Mouse (Mus musculus): ENCODE results near the gene Btbd11.

Btbd11 gene

DNA sequence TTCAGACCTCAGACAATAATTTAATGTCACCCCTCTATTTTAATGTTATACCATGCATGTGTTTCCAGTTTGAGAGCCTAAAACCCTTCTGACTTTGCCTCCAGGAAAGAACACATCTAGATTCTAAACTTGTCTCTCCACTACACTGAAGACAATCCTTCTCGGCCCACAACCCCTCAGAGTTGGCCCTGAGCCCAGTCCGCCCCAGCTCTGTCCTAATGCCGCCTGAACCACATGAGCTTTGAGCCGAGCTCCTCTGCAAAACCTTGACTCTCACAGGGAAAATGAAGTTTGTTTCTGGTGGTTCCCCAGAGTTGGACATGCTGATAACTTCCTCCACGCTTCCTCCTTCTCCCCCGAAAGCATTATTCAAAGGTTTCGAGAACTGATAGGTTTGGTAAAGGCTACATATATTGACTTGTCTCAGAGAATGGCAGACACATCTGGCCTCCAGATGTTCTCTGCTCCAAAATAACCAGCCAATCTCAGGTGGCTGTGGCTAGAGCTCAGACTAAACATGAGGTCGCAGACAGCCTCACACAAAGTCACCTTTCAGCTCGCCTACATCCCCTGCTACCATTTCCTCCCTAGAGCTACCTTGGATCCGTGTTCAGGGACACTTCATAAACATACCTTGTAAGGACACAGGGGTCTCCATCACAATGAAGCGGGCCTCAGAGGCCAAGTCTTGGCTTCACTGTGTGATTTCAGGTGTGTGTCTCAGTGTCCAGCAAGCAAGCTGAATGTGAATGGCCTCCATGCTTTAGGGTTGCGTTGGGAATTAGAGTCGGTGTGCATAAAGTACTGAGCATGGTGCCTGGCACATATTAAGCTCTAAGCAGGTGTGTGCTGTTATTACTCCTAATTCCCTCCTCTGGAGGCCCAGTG is 130.9 kb downstream of the Btbd11 start:
- DNase-seq (ENCODE audit: inconsistent age in 2 of 2, low spot score in 1 of 2), result no peak

DNA sequence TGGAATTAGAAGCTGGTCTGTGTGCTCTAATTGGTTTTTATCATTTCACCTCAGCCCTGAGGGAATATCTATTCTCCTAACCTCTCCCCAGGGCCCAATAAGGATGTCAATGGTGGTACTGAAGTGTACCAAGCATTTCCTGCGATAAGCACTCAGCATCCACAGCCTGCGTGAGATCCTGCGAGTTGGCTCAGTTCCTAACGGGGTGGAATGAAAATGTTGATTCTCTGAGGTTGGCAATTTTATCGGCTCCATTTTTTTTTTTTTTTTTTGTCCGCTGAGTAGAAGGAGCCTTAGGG is 131.4 kb downstream of the Btbd11 start:
- DNase-seq (ENCODE audit: inconsistent age in 2 of 2, low spot score in 1 of 2), result no peak

DNA sequence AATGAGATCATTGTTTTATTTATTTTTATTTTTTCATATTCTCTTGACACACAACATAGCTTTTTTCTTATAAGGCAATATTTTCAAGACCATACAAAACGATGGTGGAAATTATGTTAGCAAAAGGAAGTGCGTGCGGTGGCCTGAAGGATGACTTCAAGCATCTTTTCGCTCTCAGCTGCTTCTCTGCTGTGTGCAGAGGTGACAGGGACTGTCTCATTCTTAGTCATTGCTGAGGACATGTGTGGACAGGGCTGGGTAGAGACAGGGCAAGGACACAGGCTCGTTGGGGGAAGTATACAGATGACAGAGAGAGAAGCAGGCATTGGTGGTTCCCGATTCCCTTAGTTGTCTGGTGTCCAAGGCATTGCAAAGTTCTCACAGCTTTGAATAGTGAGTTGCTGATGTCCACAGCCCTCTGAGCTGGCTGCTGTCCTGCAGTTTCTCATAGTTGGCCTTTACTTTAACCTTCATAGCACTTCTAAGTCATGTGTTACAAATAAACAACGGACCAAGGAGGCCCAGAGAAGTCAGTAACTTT is 135.7 kb downstream of the Btbd11 start:
- DNase-seq (ENCODE audit: inconsistent age in 2 of 2, low spot score in 1 of 2), result peak; percentile 56 to 76

DNA sequence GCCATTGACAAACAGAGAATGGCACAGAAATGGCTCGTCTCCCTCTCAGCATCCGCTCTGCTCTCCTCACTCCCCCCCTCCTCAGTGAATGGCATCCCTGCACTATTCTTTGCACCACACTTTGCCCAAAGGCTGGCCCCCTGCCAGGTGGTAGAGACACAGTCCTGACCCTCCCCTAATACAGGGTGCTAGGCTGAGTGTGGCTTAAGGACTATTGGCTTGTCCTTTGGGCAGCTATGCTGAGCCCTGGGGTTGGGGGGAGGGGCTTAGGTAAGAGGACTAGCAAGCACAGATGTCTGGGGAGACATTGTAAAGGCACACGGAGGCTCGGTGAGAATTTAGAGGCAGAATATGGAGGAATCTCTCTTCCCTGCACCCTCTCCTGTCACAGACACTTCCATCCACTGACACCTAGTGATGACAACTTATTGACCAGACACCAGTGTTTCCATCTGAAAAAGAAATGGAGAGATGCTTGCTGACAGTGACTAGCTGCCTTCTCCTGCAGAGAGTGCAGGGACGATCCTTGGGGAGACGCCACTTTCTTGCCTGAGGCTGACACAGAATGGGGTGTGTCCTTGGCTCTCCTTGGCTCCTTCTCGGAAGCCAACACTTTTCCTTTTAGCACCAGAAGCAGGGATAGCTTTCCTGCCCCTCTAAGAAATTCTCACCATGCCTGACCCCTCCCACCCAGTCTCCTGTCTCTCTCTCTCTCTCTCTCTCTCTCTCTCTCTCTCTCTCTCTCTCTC is 138.8 kb downstream of the Btbd11 start:
- DNase-seq (ENCODE audit: inconsistent age in 2 of 2, low spot score in 1 of 2), result no peak

DNA sequence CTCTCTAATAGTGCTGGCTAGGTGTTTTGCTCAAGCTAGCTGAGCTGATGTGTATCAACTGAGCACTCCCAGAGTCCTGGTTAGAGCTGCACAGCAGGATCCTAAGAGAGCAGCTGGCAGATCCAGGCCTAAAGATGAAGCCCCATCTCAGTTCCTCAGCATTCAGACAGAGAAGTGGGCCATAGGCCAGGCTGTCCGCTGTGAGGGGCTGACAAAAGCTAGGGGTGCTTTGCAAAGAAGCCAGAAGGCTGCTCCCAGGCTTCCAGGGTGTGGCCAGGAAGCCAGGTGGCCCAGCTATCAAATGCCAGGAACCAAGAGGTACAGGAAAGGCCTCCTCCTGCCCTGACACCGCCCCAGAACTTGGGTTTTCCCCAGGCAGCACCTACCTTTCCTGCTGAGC is 140.0 kb downstream of the Btbd11 start:
- no peak for DNase-seq (ENCODE audit: inconsistent age in 2 of 2, low spot score in 1 of 2)

DNA sequence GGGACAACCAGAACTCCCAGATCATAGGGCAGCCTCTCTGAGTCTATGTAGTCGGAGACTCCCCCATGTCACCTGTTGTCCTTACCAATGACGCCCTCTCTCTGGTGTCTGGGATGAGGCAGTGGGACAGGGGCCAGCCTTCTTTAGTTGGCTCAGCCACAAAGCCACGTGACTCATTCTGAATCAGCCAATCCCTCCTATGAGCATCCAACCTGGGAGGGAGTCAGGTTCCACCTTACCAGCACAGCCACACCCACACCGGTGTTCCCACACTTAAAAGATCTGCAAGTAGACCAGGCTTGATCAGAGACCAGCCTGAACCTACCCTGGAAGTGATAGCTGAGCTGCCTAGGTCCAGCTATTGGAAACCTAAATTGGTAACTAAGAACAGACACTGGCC is 141.1 kb downstream of the Btbd11 start:
- DNase-seq (ENCODE audit: inconsistent age in 2 of 2, low spot score in 1 of 2), result peak in 1 of 2 experiments; percentile 21

DNA sequence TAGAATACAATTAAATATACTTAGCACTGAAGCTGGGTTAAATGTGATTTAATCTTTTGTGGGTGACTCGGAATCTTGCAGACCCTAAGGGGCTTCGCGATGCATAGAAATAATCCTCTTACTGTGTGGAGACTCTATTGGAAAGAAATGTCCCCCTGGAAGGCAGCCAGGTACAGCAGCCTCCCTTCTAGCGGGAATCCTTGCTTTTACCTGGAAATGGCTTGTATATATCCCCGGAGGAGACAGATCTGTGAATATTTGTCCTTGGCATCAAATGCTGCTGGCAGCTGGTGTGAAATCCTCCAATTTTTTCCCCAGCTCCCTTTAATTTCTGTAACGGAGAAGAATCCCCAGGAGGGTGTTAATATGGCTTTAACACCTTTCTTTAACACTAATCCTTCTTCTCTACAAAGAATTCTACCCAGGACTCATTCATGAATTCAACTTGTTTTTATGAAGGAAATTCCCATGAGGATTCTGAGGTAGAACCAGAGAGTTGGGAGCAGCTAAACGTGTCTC is 146.6 kb downstream of the Btbd11 start:
- no peak for DNase-seq (ENCODE audit: inconsistent age in 2 of 2, low spot score in 1 of 2)

DNA sequence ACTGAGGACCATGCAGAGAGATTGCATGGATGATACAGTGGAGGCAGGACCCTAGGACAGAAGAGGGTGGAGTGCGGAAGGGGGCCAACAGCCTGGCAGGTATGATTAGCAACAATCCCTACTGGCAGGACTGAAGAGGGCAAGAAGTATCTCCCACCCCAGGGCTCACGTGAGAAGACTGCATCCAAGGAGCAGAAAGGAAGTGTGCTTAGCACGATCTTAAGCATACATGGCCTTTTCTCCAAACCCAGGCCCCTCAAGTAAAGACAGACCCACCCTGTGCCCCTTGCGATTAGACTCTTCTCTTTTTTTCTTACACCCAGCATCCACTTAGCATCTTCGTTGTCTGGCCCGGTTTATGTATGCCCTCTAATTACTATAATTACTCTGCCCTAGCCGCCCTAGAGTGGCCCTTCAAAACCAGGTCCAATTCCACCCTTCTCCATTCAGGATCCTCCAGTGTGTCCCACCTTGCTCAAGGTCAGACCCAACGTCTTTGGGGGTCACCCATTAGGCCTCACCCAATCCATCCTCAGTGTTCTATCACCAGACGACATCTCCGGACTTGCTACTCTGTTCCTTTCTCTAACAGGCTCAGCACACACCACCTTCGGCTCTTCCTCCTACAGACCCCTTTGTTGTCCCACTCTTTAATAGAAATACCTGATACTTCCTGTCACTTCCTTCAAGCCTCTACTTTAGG is 151.6 kb downstream of the Btbd11 start:
- no peak for DNase-seq (ENCODE audit: inconsistent age in 2 of 2, low spot score in 1 of 2)

DNA sequence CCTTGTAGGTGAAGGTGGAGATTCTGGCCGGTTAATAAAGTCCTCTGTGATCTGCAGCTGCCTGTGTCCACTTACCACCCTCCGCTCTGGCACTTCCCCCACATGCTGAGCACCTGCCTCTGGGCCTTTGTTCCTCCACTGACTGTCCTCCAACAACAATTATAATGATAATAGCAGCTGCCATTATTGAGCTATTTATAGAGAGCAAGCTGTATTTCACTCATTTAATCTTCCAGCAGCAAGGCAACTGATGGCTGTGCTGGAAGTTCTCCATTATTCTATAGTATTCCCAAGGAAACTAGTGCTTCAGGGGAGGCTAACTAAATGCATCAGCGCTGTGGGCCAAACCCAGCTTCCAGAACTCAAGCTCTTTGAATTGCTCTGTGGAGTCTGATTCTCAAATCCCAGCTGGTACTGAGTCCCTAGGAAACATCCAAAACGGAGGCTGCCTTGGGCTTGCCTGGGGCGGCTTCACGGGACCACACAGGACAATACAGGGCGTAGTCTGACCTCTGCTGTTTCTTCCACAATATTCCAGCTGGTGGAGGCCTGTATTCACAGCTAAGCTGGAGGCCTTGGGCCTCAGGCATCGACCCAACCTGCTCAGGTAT is 153.0 kb downstream of the Btbd11 start:
- peak; percentile 22 to 44 for DNase-seq (ENCODE audit: inconsistent age in 2 of 2, low spot score in 1 of 2)

DNA sequence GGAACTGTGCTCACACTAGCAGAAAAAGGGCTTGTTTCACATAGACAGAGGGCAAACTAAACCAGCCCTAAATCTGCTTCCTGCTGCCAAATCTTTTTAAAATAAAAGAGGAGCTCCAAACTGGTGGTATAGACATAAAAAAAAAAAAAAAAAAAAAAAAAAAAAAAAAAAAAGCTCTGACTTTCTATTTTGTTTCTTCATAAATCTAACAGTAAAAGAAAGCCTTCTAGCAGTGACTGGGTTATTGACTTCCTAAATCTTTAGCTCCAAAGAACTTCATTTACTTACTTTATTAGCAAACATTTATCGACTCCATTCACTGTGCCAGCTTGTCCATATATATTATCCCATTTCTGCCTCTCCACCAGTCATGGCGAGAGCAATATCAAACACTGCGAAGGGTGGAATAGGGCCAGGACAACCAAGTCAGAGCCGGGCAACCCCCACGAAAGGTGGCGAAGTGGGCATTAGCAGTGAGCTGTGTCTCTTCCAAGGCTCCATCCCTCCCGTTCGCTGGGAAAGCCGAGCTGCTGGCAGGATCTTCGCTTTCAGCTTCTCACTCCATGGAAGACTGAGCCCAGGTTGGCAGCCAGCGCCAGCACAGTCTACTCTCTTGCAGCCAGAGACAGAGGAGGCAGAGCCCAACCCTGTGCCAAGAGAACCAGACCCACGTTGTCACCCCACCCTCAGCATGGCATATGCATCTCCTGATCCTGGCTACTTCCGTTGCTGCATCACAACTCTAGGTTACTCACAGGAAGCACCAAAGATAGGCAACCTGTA is 153.9 kb downstream of the Btbd11 start:
- no peak for DNase-seq (ENCODE audit: inconsistent age in 2 of 2, low spot score in 1 of 2)

DNA sequence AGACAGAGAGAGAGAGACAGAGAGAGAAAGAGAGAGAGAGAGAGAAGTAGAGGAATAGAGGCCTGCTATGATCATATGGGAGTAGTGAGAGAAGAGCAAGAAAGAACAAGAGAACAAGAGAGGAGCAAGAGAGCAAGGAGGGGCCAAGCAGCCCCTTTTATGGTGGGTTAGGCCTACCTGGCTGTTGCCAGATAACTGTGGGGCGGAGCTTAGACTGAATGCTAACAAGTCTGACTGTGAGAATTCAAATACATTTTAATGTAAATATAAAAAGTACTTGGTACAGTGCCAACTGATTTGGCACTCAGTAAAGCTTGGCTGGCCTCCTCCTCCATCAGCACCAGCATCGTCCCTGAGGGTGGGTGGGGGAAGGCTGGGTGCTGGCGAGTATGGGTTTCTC is 154.9 kb downstream of the Btbd11 start:
- DNase-seq (ENCODE audit: inconsistent age in 2 of 2, low spot score in 1 of 2), result no peak

DNA sequence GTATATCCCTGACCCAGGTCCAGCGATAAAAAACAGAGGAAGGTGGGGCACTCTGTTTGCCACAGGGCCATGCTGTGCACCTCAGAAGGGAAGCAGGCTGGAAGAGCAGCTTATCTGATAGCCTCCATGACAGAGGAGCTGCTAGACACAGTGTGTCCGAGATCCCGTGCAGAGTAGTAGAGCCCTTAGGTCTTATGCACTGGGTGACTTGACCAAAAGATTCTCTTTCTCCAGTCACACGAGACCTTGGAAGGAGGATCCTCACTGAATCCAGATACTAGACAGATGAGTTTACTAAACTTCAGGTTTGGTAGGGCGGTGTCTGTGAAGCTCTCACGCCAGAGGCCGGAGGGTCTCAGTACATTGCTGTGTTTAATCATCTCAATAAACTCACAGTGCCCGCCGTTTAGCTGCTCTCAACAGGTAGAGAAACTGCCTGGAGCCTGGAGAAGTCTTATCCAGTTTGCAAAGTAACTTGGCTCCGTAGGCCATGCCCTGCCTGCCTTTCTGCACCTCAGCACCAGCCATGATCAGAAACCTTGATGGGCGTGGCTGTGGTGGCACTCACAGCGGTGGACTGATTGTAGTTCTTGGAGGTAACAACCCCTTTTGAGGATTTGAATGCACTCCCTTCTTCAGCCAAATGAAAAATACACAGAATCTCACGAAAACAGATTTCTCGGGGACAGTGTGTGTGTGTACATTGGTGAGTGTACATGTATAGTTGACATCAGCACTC is 155.4 kb downstream of the Btbd11 start:
- DNase-seq (ENCODE audit: inconsistent age in 2 of 2, low spot score in 1 of 2), result no peak

DNA sequence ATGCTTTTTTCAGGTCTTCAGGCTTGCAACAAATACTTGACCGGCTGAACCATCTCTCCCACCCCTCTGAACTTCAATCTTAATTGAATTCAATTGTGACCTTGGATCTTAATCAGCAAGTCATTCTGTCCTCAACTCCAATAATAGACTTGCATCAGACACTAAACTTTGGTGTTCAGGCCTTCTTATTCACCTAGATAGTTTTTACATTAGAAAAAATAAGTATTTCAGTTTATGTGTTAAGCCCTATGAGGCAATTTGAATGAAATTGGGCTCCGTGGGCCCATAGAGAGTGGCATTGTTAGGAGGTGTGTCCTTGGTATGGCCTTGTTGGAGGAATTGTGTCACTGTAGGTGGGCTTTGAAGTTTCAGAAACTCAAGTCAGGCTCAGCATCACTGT is 156.7 kb downstream of the Btbd11 start:
- no peak for DNase-seq (ENCODE audit: inconsistent age in 2 of 2, low spot score in 1 of 2)

DNA sequence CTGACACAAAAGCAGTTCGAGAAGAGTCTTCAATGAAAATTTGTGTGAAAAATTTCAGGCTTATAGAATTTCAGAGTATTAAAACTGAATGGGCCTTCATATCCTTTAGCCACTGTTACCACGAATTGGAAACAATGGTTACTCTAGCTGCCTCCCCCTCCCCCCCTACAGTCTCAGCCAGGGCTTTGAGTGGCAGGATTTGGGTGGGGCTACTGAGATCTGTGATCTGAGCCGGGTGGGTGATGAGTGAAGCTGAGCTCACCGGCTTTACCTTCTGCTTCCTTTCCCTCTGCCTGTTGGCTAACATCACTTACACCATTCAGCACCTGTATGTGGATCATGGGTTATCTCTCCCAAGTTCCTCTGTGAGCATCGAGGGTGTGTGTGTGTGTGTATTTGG is 158.4 kb downstream of the Btbd11 start:
- no peak for DNase-seq (ENCODE audit: inconsistent age in 2 of 2, low spot score in 1 of 2)

DNA sequence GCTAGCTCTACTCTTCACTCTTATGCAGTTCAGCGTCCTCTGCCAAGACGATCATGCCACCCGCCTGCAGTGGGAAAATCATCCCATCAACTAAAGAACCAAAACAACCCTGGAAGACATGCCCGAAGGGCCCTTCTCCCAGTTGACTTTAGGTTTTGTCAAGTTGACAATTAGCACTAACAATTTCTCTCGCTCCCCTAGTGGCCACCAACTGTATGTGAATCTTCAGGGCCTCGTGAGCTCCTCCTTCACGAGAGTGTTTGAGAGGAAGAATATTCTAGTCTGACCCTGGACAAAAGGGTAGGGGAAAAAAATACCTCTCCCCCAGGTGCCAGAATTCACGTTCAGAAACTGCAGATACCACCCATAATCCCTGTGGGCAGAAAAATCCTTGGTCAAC is 168.6 kb downstream of the Btbd11 start:
- no peak for DNase-seq (ENCODE audit: inconsistent age in 2 of 2, low spot score in 1 of 2)

DNA sequence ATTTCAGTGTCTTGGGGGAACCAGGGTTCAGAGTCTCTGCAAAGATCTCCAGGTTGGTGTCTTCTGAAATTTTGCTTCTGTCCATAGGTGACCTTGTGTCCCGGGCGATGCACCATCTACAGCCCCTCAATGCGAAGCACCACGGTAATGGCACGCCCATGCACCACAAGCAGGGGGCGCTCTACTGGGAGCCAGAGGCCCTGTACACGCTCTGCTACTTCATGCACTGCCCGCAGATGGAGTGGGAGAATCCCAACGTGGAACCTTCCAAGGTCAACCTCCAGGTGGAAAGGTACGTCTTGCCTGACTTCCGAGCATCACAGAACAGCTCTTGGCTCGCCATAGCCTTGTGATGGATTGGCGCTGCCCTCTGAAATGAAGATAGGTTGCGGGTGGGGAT is 174.8 kb downstream of the Btbd11 start:
- no peak for DNase-seq (ENCODE audit: inconsistent age in 2 of 2, low spot score in 1 of 2)

DNA sequence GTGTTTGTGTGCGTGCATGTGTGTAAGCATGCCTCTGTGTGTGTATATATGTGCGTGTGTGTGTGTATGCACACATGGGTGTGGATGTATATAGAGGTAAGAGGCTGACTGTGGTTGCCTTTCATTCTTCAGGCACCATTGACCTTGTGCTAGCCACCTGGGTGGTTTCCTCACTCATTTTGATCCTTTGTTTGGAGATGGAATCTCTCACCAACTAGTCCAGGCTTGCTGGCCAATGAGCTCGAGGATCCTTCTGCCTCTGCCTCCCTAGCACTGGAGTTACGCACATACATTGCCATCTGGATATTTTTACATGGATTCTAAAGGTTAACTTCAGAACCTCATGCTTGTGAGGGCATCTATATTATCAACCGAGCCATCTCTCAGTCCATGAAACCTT is 184.8 kb downstream of the Btbd11 start:
- DNase-seq (ENCODE audit: inconsistent age in 2 of 2, low spot score in 1 of 2), result no peak

DNA sequence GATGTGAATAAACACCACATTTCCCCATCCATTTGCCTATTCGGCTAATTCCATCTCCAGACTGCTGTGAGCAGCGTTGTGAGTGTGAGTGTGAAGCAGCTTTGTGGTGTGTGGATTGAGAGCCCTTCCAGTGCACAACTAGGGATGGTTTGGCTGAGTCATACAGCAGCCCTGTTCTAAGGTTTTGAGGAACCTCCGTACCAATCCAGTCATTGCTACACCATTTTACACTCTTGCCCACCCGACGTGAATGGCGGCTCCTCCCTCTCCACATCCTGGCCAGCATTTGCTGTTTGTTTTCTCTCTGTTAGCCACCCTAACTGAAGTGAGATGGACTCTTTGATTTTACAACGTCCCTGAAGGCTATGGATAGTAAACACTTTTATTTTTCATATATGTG is 186.0 kb downstream of the Btbd11 start:
- no peak for DNase-seq (ENCODE audit: inconsistent age in 2 of 2, low spot score in 1 of 2)

DNA sequence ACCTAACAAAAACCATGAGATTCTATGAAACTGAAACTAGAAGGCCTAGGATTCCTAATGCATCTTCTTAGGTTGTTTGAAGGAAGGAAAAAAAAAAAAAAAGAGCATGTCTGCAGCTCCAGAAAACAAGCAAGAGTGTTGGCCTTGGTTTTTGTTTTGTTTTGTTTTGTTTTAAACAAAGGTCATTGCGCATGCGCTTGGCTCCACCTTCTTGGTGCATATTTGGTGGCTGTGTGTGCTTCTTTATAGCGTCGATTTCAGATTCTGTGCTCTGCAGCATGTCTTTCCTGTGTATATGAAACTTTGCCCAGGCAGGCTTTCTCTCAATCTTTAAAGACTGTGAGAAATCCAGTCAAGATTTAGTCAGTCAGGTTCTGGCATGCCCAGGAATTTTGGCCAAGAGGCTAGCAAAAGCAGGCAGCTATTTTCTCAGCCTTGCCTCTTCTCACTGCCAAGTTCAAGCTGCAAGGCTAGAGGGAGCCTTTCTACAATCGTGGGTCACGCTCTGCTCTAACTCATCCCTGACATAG is 191.3 kb downstream of the Btbd11 start:
- peak in 1 of 2 experiments; percentile 45 for DNase-seq (ENCODE audit: inconsistent age in 2 of 2, low spot score in 1 of 2)
